Mouse (Mus musculus) frontal cortex, postnatal 25 days (tissue): ENCODE data around the gene Hfe.
A peak's percentile ranks its signal among the peaks of the same experiment; 100 is the strongest.
"Not testable (repeated sequence)": the region's sequence is repeated elsewhere in the genome, so short reads cannot be mapped to it uniquely, and the experiment has no call there.

ENCODE experiments used
- DNase-seq, 2 experiments: peaks; one replicate each; pipeline ENCODE4 v3.0.0; 2022; ENCODE audit warnings: low spot score in 2 of 2

Hfe gene

GRCm38 (mm10) chr13:23685966-23686365 is 24.7 kb downstream of the Hfe start:
- no peak for DNase-seq

DNA sequence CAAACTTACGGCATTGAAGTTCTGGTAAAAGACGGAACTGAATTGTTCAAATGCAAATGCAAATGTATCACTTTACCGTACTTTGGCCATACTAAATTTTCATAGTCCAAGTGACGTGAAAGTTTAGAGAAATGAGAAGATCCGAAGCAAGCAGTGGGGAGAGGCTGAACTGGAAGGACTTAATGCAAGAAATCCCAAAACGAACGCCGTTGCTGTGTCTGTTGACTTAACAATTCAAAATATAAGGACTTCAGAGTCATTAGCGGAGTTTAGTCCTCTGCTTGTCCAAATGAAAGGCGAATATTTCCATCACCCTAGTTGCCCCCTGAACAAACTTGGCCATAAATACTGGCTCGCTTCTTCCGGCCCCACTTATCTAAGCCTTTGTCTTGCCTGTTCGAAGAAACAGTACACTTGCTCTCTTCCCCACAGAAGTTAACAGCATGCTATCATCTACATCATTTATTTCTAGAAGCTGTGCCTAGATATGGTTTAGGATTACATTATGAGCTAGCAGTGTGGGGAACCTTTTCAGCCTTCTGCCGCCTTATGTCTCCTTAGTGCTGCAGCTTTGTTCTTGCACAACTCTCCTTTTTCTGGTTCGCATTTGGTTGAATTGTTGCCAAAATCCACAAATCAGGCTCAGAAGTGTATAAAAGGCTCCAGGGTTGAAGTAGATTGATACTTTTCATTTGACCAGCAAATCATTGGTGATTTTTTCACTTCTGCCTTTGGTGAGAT is 25.4 kb downstream of the Hfe start:
- no peak for DNase-seq

GRCm38 (mm10) chr13:23684295-23684945 is 26.2 kb downstream of the Hfe start:
- not testable (repeated sequence) for DNase-seq

- DNase-seq = peak; percentile 78 to 81
These were observed 26.8 kb downstream of the Hfe start, which contains the start of the genes Hist1h2ac and Hist1h2bc for GRCm38 (mm10) chr13:23683755-23684281. Gene Hist1h2ac, minus strand, starts transcription at chr13:23683948. Gene Hist1h2bc, plus strand, starts transcription at chr13:23684199.

- not testable (repeated sequence) for DNase-seq
These were observed 27.5 kb downstream of the Hfe start for GRCm38 (mm10) chr13:23682947-23683754.

DNA sequence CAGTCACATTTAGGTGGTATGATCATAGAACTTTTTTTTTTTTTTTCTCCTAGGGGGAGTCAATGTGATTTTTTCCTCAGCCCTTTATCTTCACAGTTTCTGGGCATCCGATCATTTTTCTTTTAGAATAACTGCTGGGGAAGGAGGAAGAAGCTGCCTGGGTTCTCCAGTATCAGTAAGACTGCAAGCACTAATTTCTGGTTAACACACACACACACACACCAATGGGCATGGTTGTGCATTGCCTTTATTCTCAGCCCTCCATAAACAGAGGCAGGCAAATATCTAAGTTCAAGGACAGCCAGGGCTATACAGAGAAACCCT is 28.1 kb downstream of the Hfe start:
- no peak for DNase-seq

GRCm38 (mm10) chr13:23681990-23682582 is 28.6 kb downstream of the Hfe start:
- DNase-seq = no peak

- no peak for DNase-seq
These were observed 48.1 kb downstream of the Hfe start for GRCm38 (mm10) chr13:23662536-23662935.

GRCm38 (mm10) chr13:23659636-23660366 is 50.9 kb downstream of the Hfe start:
- DNase-seq = no peak
